ENCODE assay signal across 13 mouse cellular contexts in the genomic region with DNA sequence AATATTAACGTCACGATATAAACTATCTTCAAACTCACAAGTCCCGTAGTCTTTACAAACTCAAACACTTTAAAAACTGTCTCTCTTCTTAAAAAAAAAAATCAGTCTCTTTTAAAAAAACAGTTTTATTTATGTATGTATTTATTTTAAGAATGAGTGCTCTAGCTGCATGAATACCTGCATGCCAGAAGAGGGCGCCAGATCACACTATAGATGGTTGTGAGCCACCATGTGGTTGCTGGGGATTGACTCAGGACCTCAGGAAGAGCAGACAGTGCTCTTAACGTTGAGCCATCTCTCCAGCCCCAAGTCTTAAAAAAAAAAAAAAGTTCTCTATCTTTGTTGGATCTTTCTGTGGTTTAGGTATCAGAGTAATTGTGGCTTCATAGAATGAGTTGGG. TPM values are rescaled to one million over a fixed set of nuclear protein-coding genes. Genes with fewer than 3 reads are reported as not detected.
A peak's percentile ranks its signal among the peaks of the same experiment; 100 is the strongest.
DNase-seq lines count a peak whose midpoint lies in the region; ATAC-seq and TF ChIP-seq lines count a peak whose summit lies in the region.
"Had no signal": no experiment of that assay in that cellular context is flagged by ENCODE, and none has a peak within 500 bp of the region (broad histone marks: within the 10 kb centered on the region; RNA-seq: fewer than 3 reads in every experiment).

No protein-coding gene starts in this region.

- no peak overlapping the region for H3K9ac ChIP-seq in intestine, postnatal 0 days (ENCODE audit: low read depth, low read length)
- H3K9ac ChIP-seq in intestine, embryonic 15.5 days = no peak overlapping the region
- H3K9ac ChIP-seq in neural tube, embryonic 15.5 days (replicated peaks) = no peak overlapping the region
- H3K9ac ChIP-seq: forebrain, embryonic 13.5 days; lung, embryonic 15.5 days; midbrain, embryonic 15.5 days had no signal

- no peak overlapping the region for H3K4me2 ChIP-seq in intestine, postnatal 0 days (replicated peaks; ENCODE audit: low read depth)
- H3K4me2 ChIP-seq in intestine, embryonic 15.5 days (replicated peaks) = no peak overlapping the region
- no peak overlapping the region for H3K4me2 ChIP-seq in neural tube, embryonic 15.5 days
- H3K4me2 ChIP-seq: forebrain, embryonic 13.5 days; lung, embryonic 15.5 days; midbrain, embryonic 15.5 days had no signal

- no peak overlapping the region for H3K4me3 ChIP-seq in intestine, postnatal 0 days (ENCODE audit: low read depth, low read length)
- no peak overlapping the region for H3K4me3 ChIP-seq in intestine, embryonic 15.5 days (replicated peaks)
- no peak overlapping the region for H3K4me3 ChIP-seq in thymus, adult 2 months (ENCODE audit: control insufficient read depth, insufficient read depth, low read length)
- H3K4me3 ChIP-seq in neural tube, embryonic 15.5 days (replicated peaks) = no peak overlapping the region
- H3K4me3 ChIP-seq: forebrain, embryonic 13.5 days; lung, embryonic 15.5 days; midbrain, embryonic 15.5 days had no signal

- no peaks in the 10 kb centered on the region for H3K36me3 ChIP-seq in intestine, postnatal 0 days (ENCODE audit: control insufficient read depth, insufficient read depth)
- no peaks in the 10 kb centered on the region for H3K36me3 ChIP-seq in intestine, embryonic 15.5 days
- H3K36me3 ChIP-seq in thymus, adult 2 months (ENCODE audit: control insufficient read depth, insufficient read depth, low read length) = no peaks in the 10 kb centered on the region
- no peaks in the 10 kb centered on the region for H3K36me3 ChIP-seq in neural tube, embryonic 15.5 days
- H3K36me3 ChIP-seq: lung, embryonic 15.5 days; midbrain, embryonic 15.5 days had no signal

- TF ChIP-seq CTCF in intestine, postnatal 0 days (IDR thresholded peaks at IDR 0.05; ENCODE audit: low read depth) = peak; percentile 59
- TF ChIP-seq CTCF in thymus, adult 2 months (IDR thresholded peaks at IDR 0.05; ENCODE audit: borderline replicate concordance, control insufficient read depth, extremely low read depth, insufficient read depth, low read length, poor library complexity) = no peak

- H3K9me3 ChIP-seq in intestine, postnatal 0 days (ENCODE audit: control insufficient read depth) = no peaks in the 10 kb centered on the region
- no peaks in the 10 kb centered on the region for H3K9me3 ChIP-seq in intestine, embryonic 15.5 days
- no peaks in the 10 kb centered on the region for H3K9me3 ChIP-seq in neural tube, embryonic 15.5 days (replicated peaks)
- H3K9me3 ChIP-seq: forebrain, embryonic 13.5 days; lung, embryonic 15.5 days; midbrain, embryonic 15.5 days had no signal

- 61% methylated on average over 5 of the region's 5 CpGs for WGBS in intestine, postnatal 0 days
- WGBS in intestine, embryonic 15.5 days = 57% methylated on average over 5 of the region's 5 CpGs
- 68% methylated on average over 5 of the region's 5 CpGs for WGBS in thymus, adult 2 months
- 60% methylated on average over 5 of the region's 5 CpGs for WGBS in neural tube, embryonic 15.5 days

- no peaks in the 10 kb centered on the region for H3K4me1 ChIP-seq in intestine, postnatal 0 days (replicated peaks; ENCODE audit: control insufficient read depth, insufficient read depth, low read length)
- H3K4me1 ChIP-seq in intestine, embryonic 15.5 days (replicated peaks) = no peaks in the 10 kb centered on the region
- 0 out of 2 replicates have a peak, but pooled peaks cover 2% of the 10 kb centered on the region for H3K4me1 ChIP-seq in thymus, adult 2 months (replicated peaks; ENCODE audit: control insufficient read depth, insufficient read depth, low read length)
- no peaks in the 10 kb centered on the region for H3K4me1 ChIP-seq in neural tube, embryonic 15.5 days
- H3K4me1 ChIP-seq: forebrain, embryonic 13.5 days; lung, embryonic 15.5 days; midbrain, embryonic 15.5 days had no signal

- ATAC-seq in intestine, postnatal 0 days = no peak
- ATAC-seq in intestine, embryonic 15.5 days = no peak
- ATAC-seq in neural tube, embryonic 15.5 days (ENCODE audit: low FRiP score) = no peak
- ATAC-seq: forebrain, embryonic 13.5 days; midbrain, embryonic 15.5 days had no signal

- no peak for TF ChIP-seq POLR2A in thymus, adult 2 months (IDR thresholded peaks at IDR 0.05; ENCODE audit: control insufficient read depth, extremely low read depth, insufficient read depth, low read length, poor library complexity)

- DNase-seq in thymus, adult 2 months = peak; percentile 18
- no peak for DNase-seq in thymus, adult 18-20 months
- DNase-seq in adipocyte (ENCODE audit: low spot score) = peak; percentile 28
- DNase-seq in thymus, postnatal 25 days = peak; percentile 20
- no peak for DNase-seq in frontal cortex, adult 2 months (ENCODE audit: extremely low spot score in 1 of 2, low spot score in 1 of 2)
- DNase-seq: heart, adult 11 months; kidney, postnatal 10 days had no signal

- no peak overlapping the region for H3K27ac ChIP-seq in intestine, postnatal 0 days (ENCODE audit: low read depth, low read length)
- no peak overlapping the region for H3K27ac ChIP-seq in intestine, embryonic 15.5 days
- no peak overlapping the region for H3K27ac ChIP-seq in thymus, adult 2 months (ENCODE audit: control insufficient read depth, insufficient read depth, low read length)
- no peak overlapping the region for H3K27ac ChIP-seq in neural tube, embryonic 15.5 days (replicated peaks)
- H3K27ac ChIP-seq: forebrain, embryonic 13.5 days; lung, embryonic 15.5 days; midbrain, embryonic 15.5 days had no signal

- H3K27me3 ChIP-seq in intestine, postnatal 0 days (replicated peaks; ENCODE audit: control insufficient read depth, insufficient read depth, low read length) = no peaks in the 10 kb centered on the region
- H3K27me3 ChIP-seq in intestine, embryonic 15.5 days (replicated peaks) = no peaks in the 10 kb centered on the region
- H3K27me3 ChIP-seq in thymus, adult 2 months (ENCODE audit: control insufficient read depth, insufficient read depth, low read length) = no peaks in the 10 kb centered on the region
- no peaks in the 10 kb centered on the region for H3K27me3 ChIP-seq in neural tube, embryonic 15.5 days (replicated peaks)
- H3K27me3 ChIP-seq: forebrain, embryonic 13.5 days; lung, embryonic 15.5 days; midbrain, embryonic 15.5 days had no signal

RNA-seq across cellular contexts. Expression of gene Defb25, which starts 5.5 kb away (rescaled TPM):
- polyA plus RNA-seq in intestine, postnatal 0 days (2015; fragmentation: Nextera tagmentation; extraction: Ambion mirVana) = 0.72 TPM in 1 of 2 replicates, not detected in the other
- 0.67 and 2.3 TPM in 2 replicates for polyA plus RNA-seq in intestine, embryonic 15.5 days (2015; fragmentation: Nextera tagmentation; extraction: Ambion mirVana)
- 1.7 and 2.0 TPM in 2 replicates for polyA plus RNA-seq in thymus, adult 2 months (2012; rRNA removed)
- polyA plus RNA-seq in neural tube, embryonic 15.5 days (2015; fragmentation: Nextera tagmentation; extraction: Ambion mirVana) = not detected in 2 replicates
- not detected in 2 replicates for polyA plus RNA-seq in frontal cortex, adult 2 months (2012; rRNA removed)
- polyA plus RNA-seq: forebrain, embryonic 13.5 days; lung, embryonic 15.5 days; midbrain, embryonic 15.5 days had no signal

RNA-seq across cellular contexts. Expression of gene Rem1, which starts 9.4 kb away (rescaled TPM):
- 5.9 and 6.4 TPM in 2 replicates for polyA plus RNA-seq in intestine, postnatal 0 days (2015; fragmentation: Nextera tagmentation; extraction: Ambion mirVana)
- 10.0 and 10.3 TPM in 2 replicates for polyA plus RNA-seq in intestine, embryonic 15.5 days (2015; fragmentation: Nextera tagmentation; extraction: Ambion mirVana)
- polyA plus RNA-seq in thymus, adult 2 months (2012; rRNA removed) = 2.9 and 3.3 TPM in 2 replicates
- 0.50 and 3.6 TPM in 2 replicates for polyA plus RNA-seq in neural tube, embryonic 15.5 days (2015; fragmentation: Nextera tagmentation; extraction: Ambion mirVana)
- polyA plus RNA-seq in frontal cortex, adult 2 months (2012; rRNA removed) = 0.59 and 0.72 TPM in 2 replicates

RNA-seq across cellular contexts. Expression of gene Defb36, which starts 13.2 kb away (rescaled TPM):
- polyA plus RNA-seq in intestine, postnatal 0 days (2015; fragmentation: Nextera tagmentation; extraction: Ambion mirVana) = not detected in 2 replicates
- polyA plus RNA-seq in intestine, embryonic 15.5 days (2015; fragmentation: Nextera tagmentation; extraction: Ambion mirVana) = not detected in 2 replicates
- polyA plus RNA-seq in thymus, adult 2 months (2012; rRNA removed) = not detected in 2 replicates
- not detected in 2 replicates for polyA plus RNA-seq in neural tube, embryonic 15.5 days (2015; fragmentation: Nextera tagmentation; extraction: Ambion mirVana)
- polyA plus RNA-seq in frontal cortex, adult 2 months (2012; rRNA removed) = not detected in 2 replicates
- polyA plus RNA-seq: forebrain, embryonic 13.5 days; lung, embryonic 15.5 days; midbrain, embryonic 15.5 days had no signal

RNA-seq across cellular contexts. Expression of gene Defb45, which starts 18.2 kb away (rescaled TPM):
- polyA plus RNA-seq in intestine, postnatal 0 days (2015; fragmentation: Nextera tagmentation; extraction: Ambion mirVana) = not detected in 2 replicates
- polyA plus RNA-seq in intestine, embryonic 15.5 days (2015; fragmentation: Nextera tagmentation; extraction: Ambion mirVana) = not detected in 2 replicates
- not detected in 2 replicates for polyA plus RNA-seq in thymus, adult 2 months (2012; rRNA removed)
- polyA plus RNA-seq in neural tube, embryonic 15.5 days (2015; fragmentation: Nextera tagmentation; extraction: Ambion mirVana) = not detected in 2 replicates
- not detected in 2 replicates for polyA plus RNA-seq in frontal cortex, adult 2 months (2012; rRNA removed)
- polyA plus RNA-seq: forebrain, embryonic 13.5 days; lung, embryonic 15.5 days; midbrain, embryonic 15.5 days had no signal

RNA-seq across cellular contexts. Expression of gene Defb19, which starts 37.3 kb away (rescaled TPM):
- 0.35 and 0.77 TPM in 2 replicates for polyA plus RNA-seq in intestine, postnatal 0 days (2015; fragmentation: Nextera tagmentation; extraction: Ambion mirVana)
- not detected in 2 replicates for polyA plus RNA-seq in intestine, embryonic 15.5 days (2015; fragmentation: Nextera tagmentation; extraction: Ambion mirVana)
- 1.5 and 1.7 TPM in 2 replicates for polyA plus RNA-seq in thymus, adult 2 months (2012; rRNA removed)
- polyA plus RNA-seq in neural tube, embryonic 15.5 days (2015; fragmentation: Nextera tagmentation; extraction: Ambion mirVana) = not detected in 2 replicates
- polyA plus RNA-seq in frontal cortex, adult 2 months (2012; rRNA removed) = not detected in 2 replicates
- polyA plus RNA-seq: forebrain, embryonic 13.5 days; lung, embryonic 15.5 days; midbrain, embryonic 15.5 days had no signal

Comparison
In these comparisons a context has a peak if more than half of its experiments do, and no peak if none do; other contexts are left out.
1. DNase-seq: peak in thymus, adult 2 months (single experiment), adipocyte (single experiment) and thymus, postnatal 25 days (single experiment); none in thymus, adult 18-20 months (0 of 2) and frontal cortex, adult 2 months (0 of 2).